Mouse (Mus musculus): ENCODE data around the gene Klhl8. TPM values are rescaled to one million over a fixed set of nuclear protein-coding genes. Genes with fewer than 3 reads are reported as not detected.
"Not testable (repeated sequence)": the region's sequence is repeated elsewhere in the genome, so short reads cannot be mapped to it uniquely, and the experiment has no call there.

The Klhl8 gene
- total RNA-seq (2021): 10 to 100 TPM; 35.0 to 36.1 TPM

- peak; percentile 81 for DNase-seq
These were observed at the start of gene Klhl8 for GRCm38 (mm10) chr5:103910748-103911409. TSS of gene Klhl8 (minus strand) at chr5:103911259.

GRCm38 (mm10) chr5:103954638-103955037 is 43.6 kb upstream of the Klhl8 start:
- peak in 1 of 2 experiments; percentile 15 for DNase-seq

- DNase-seq: no peak
These were observed 42.4 kb upstream of the Klhl8 start for GRCm38 (mm10) chr5:103953135-103954083.

- DNase-seq: not testable (repeated sequence)
These were observed 39.1 kb upstream of the Klhl8 start for GRCm38 (mm10) chr5:103950138-103950537.

- DNase-seq: no peak
These were observed 32.1 kb upstream of the Klhl8 start for GRCm38 (mm10) chr5:103943183-103943582.

GRCm38 (mm10) chr5:103939856-103940255 is 28.8 kb upstream of the Klhl8 start:
- no peak for DNase-seq

GRCm38 (mm10) chr5:103939350-103939652 is 28.2 kb upstream of the Klhl8 start:
- no peak for DNase-seq

GRCm38 (mm10) chr5:103938547-103939349 is 27.7 kb upstream of the Klhl8 start:
- DNase-seq: peak in 1 of 2 experiments; percentile 31

- DNase-seq: no peak
These were observed 26.0 kb upstream of the Klhl8 start for GRCm38 (mm10) chr5:103936906-103937589.

GRCm38 (mm10) chr5:103931924-103932323 is 20.9 kb upstream of the Klhl8 start:
- DNase-seq: not testable (repeated sequence)

- no peak for DNase-seq
These were observed 19.5 kb upstream of the Klhl8 start for GRCm38 (mm10) chr5:103930511-103930910.

GRCm38 (mm10) chr5:103928196-103928550 is 17.1 kb upstream of the Klhl8 start:
- no peak for DNase-seq

GRCm38 (mm10) chr5:103927429-103928195 is 16.6 kb upstream of the Klhl8 start:
- peak; percentile 83 to 88 for DNase-seq

GRCm38 (mm10) chr5:103926398-103926797 is 15.3 kb upstream of the Klhl8 start:
- no peak for DNase-seq

- DNase-seq: no peak
These were observed 12.7 kb upstream of the Klhl8 start for GRCm38 (mm10) chr5:103923755-103924154.

GRCm38 (mm10) chr5:103923101-103923500 is 12.0 kb upstream of the Klhl8 start:
- DNase-seq: no peak

- DNase-seq: no peak
These were observed 11.4 kb upstream of the Klhl8 start for GRCm38 (mm10) chr5:103922436-103922835.

GRCm38 (mm10) chr5:103919497-103919896 is 8.4 kb upstream of the Klhl8 start:
- DNase-seq: no peak

GRCm38 (mm10) chr5:103918233-103918632 is 7.2 kb upstream of the Klhl8 start:
- no peak for DNase-seq

- DNase-seq: no peak
These were observed 6.4 kb upstream of the Klhl8 start for GRCm38 (mm10) chr5:103917357-103917895.

All from layer of hippocampus, postnatal 36 days (tissue).